Mouse (Mus musculus): ENCODE measurements around the gene Idi2. TPM values are rescaled to one million over a fixed set of nuclear protein-coding genes. Genes with fewer than 3 reads are reported as not detected.

Idi2 gene
- not detected in 2 replicates for polyA plus RNA-seq (2012; rRNA removed)

GRCm38 (mm10) chr13:8952563-8952962 is at the start of gene Idi2:
Gene Idi2, plus strand, starts transcription at chr13:8952863.

GRCm38 (mm10) chr13:8948131-8948530 is 4.5 kb upstream of the Idi2 start, which contains the start of gene Gm9745:
Gene Gm9745, minus strand, starts transcription at chr13:8948231.

GRCm38 (mm10) chr13:8995990-8996786 is 43.5 kb downstream of the Idi2 start, which contains the start of gene Gtpbp4:
Gene Gtpbp4, minus strand, starts transcription at chr13:8996083.

Other genes with a start within 250 kb of the Idi2 start
- 21.3 and 29.9 TPM in 2 replicates for gene Wdr37, start 81.0 kb upstream of the Idi2 start, polyA plus RNA-seq (2012; rRNA removed)
- gene Idi1, start 67.4 kb upstream of the Idi2 start, polyA plus RNA-seq (2012; rRNA removed) = 6.4 and 9.3 TPM in 2 replicates
- not detected in 2 replicates for gene Gm9745, start 4.6 kb upstream of the Idi2 start, polyA plus RNA-seq (2012; rRNA removed)
- 4.9 and 5.0 TPM in 2 replicates for gene Gtpbp4, start 43.2 kb downstream of the Idi2 start, polyA plus RNA-seq (2012; rRNA removed)
- gene Larp4b, start 141.0 kb downstream of the Idi2 start, polyA plus RNA-seq (2012; rRNA removed) = 9.6 and 13.0 TPM in 2 replicates

Measured in ovary, adult 2 months (tissue).